In the genomic region with DNA sequence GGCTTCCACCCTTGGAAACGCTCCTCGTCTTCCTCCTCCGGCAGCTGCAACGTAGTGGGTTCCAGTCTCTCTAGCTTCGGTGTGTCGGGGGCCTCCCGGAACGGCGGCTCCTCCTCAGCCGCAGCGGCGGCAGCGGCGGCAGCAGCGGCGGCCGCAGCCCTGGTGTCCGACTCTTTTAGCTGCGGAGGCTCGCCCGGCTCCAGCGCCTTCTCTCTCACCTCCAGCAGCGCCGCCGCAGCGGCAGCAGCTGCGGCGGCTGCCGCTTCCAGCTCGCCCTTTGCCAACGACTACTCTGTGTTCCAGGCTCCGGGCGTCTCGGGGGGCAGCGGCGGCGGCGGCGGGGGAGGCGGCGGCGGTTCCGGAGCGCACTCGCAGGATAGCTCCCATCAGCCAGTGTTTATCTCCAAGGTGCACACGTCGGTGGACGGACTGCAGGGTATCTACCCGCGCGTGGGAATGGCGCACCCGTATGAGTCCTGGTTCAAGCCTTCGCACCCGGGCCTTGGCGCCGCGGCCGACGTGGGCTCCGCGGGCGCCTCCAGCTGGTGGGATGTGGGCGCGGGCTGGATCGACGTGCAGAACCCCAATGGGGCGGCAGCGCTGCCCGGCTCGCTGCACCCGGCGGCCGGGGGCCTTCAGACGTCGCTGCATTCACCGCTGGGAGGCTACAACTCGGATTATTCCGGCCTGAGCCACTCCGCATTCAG, we compare ENCODE assay signal across 8 mouse cellular contexts. TPM values are rescaled to one million over a fixed set of nuclear protein-coding genes. Genes with fewer than 3 reads are reported as not detected.
A peak's percentile ranks its signal among the peaks of the same experiment; 100 is the strongest.
DNase-seq lines count a peak whose midpoint lies in the region; ATAC-seq and TF ChIP-seq lines count a peak whose summit lies in the region.

No protein-coding gene starts in this region.

- no peak overlapping the region for H3K27ac ChIP-seq in heart, embryonic 11.5 days (ENCODE audit: low read depth, low read length)
- peak overlapping the region; percentile 66 for H3K27ac ChIP-seq in forebrain, embryonic 15.5 days (replicated peaks)
- no peak overlapping the region for H3K27ac ChIP-seq in limb, embryonic 14.5 days (replicated peaks; ENCODE audit: low read depth, low read length)
- no peak overlapping the region for H3K27ac ChIP-seq in small intestine, adult 2 months (ENCODE audit: insufficient read depth, low read depth, low read length)

- H3K4me3 ChIP-seq in heart, embryonic 11.5 days (ENCODE audit: low read depth, low read length), result peak overlapping the region; percentile 55
- peak overlapping the region; percentile 45; the same call in 1 of the 2 replicates for H3K4me3 ChIP-seq in G1E (ENCODE audit: low read depth, low read length)
- H3K4me3 ChIP-seq in forebrain, embryonic 15.5 days, result peak overlapping the region; percentile 50
- peak overlapping the region; percentile 42 for H3K4me3 ChIP-seq in limb, embryonic 14.5 days (replicated peaks; ENCODE audit: low read length)
- peak overlapping the region; percentile 40 for H3K4me3 ChIP-seq in small intestine, adult 2 months (ENCODE audit: low read depth, low read length)

- H3K36me3 ChIP-seq in heart, embryonic 11.5 days (ENCODE audit: control insufficient read depth, insufficient read depth, low read length), result no peaks in the 10 kb centered on the region
- no peaks in the 10 kb centered on the region for H3K36me3 ChIP-seq in G1E (replicated peaks)
- no peaks in the 10 kb centered on the region for H3K36me3 ChIP-seq in forebrain, embryonic 15.5 days
- H3K36me3 ChIP-seq in limb, embryonic 14.5 days (ENCODE audit: control insufficient read depth, insufficient read depth, low read length), result no peaks in the 10 kb centered on the region
- H3K36me3 ChIP-seq in small intestine, adult 2 months (ENCODE audit: control insufficient read depth, insufficient read depth, low read length), result no peaks in the 10 kb centered on the region

- no peak; the same call in 1 of the 2 replicates for ATAC-seq in heart, embryonic 11.5 days (replicated peaks; ENCODE audit: insufficient number of reproducible peaks, low FRiP score, low TSS enrichment)
- ATAC-seq in G1E (ENCODE audit: extremely low read depth, insufficient number of reproducible peaks, low FRiP score, poor library complexity, severe bottlenecking), result no peak
- peak; percentile 53 for ATAC-seq in forebrain, embryonic 15.5 days (replicated peaks)
- ATAC-seq in limb, embryonic 14.5 days (ENCODE audit: low FRiP score, low read depth), result 0 out of 2 replicates have a peak, but pooled peaks have one; percentile 24

- H3K4me1 ChIP-seq in heart, embryonic 11.5 days (ENCODE audit: control insufficient read depth, insufficient read depth, low read length), result peaks cover 13% of the 10 kb centered on the region; the same call in 1 of the 2 replicates
- no peaks in the 10 kb centered on the region for H3K4me1 ChIP-seq in G1E (ENCODE audit: insufficient read depth, low read depth, low read length)
- H3K4me1 ChIP-seq in forebrain, embryonic 15.5 days, result peaks cover 38% of the 10 kb centered on the region
- peaks cover 5% of the 10 kb centered on the region for H3K4me1 ChIP-seq in limb, embryonic 14.5 days (ENCODE audit: control insufficient read depth, insufficient read depth, low read length)
- peaks cover 16% of the 10 kb centered on the region for H3K4me1 ChIP-seq in small intestine, adult 2 months (ENCODE audit: control insufficient read depth, insufficient read depth, insufficient read length, low read length)

- H3K27me3 ChIP-seq in heart, embryonic 11.5 days (ENCODE audit: control insufficient read depth, insufficient read depth, low read length), result peaks cover 78% of the 10 kb centered on the region
- peaks cover 14% of the 10 kb centered on the region; the same call in 1 of the 2 replicates for H3K27me3 ChIP-seq in G1E (ENCODE audit: insufficient read depth, low read length)
- peaks cover 46% of the 10 kb centered on the region for H3K27me3 ChIP-seq in forebrain, embryonic 15.5 days
- H3K27me3 ChIP-seq in limb, embryonic 14.5 days (ENCODE audit: control insufficient read depth, insufficient read depth, low read length), result peaks cover 92% of the 10 kb centered on the region
- H3K27me3 ChIP-seq in small intestine, adult 2 months (ENCODE audit: control insufficient read depth, insufficient read depth, low read length), result peaks cover 57% of the 10 kb centered on the region

- peak overlapping the region; percentile 84 for H3K4me2 ChIP-seq in heart, embryonic 11.5 days
- H3K4me2 ChIP-seq in forebrain, embryonic 15.5 days (replicated peaks), result peak overlapping the region; percentile 76
- H3K4me2 ChIP-seq in limb, embryonic 14.5 days (replicated peaks; ENCODE audit: low read depth, low read length, severe bottlenecking), result peak overlapping the region; percentile 46

- WGBS in heart, embryonic 11.5 days (ENCODE audit: insufficient replicate concordance), result under 1% methylated on average over 79 of the region's 80 CpGs
- under 1% methylated on average over 78 of the region's 80 CpGs for WGBS in forebrain, embryonic 15.5 days
- under 1% methylated on average over 60 of the region's 80 CpGs for WGBS in limb, embryonic 14.5 days
- 2% methylated on average over 80 of the region's 80 CpGs for WGBS in small intestine, adult 2 months

- H3K9me3 ChIP-seq in heart, embryonic 11.5 days (replicated peaks; ENCODE audit: control insufficient read depth, low read length), result no peaks in the 10 kb centered on the region
- H3K9me3 ChIP-seq in G1E (replicated peaks), result peaks cover 29% of the 10 kb centered on the region
- H3K9me3 ChIP-seq in forebrain, embryonic 15.5 days, result no peaks in the 10 kb centered on the region
- H3K9me3 ChIP-seq in limb, embryonic 14.5 days (ENCODE audit: control insufficient read depth, low read length), result no peaks in the 10 kb centered on the region

- no peak for TF ChIP-seq CTCF in G1E (IDR thresholded peaks at IDR 0.05; ENCODE audit: low read depth, low read length)
- no peak for TF ChIP-seq CTCF in small intestine, adult 2 months (IDR thresholded peaks at IDR 0.05; ENCODE audit: extremely low read depth, insufficient read length, insufficient replicate concordance, low read depth, low read length)

- no peak for TF ChIP-seq POLR2A in limb, embryonic 14.5 days (IDR thresholded peaks at IDR 0.05; ENCODE audit: borderline replicate concordance, extremely low read depth, insufficient read depth, insufficient read length)
- no peak for TF ChIP-seq POLR2A in small intestine, adult 2 months (IDR thresholded peaks at IDR 0.05; ENCODE audit: low read depth, low read length)

- 0 out of 2 replicates have a peak overlapping the region, but pooled peaks have one; percentile 39 for H3K9ac ChIP-seq in heart, embryonic 11.5 days (ENCODE audit: low read depth, low read length)
- peak overlapping the region; percentile 42 for H3K9ac ChIP-seq in forebrain, embryonic 15.5 days (replicated peaks)
- H3K9ac ChIP-seq in limb, embryonic 14.5 days (ENCODE audit: low read depth, low read length, severe bottlenecking), result peak overlapping the region; percentile 43; the same call in 1 of the 2 replicates

- no peak for DNase-seq in heart, adult 8-10 months (ENCODE audit: low spot score)
- DNase-seq in G1E (ENCODE audit: low spot score), result no peak
- DNase-seq in limb, embryonic 14.5 days (ENCODE audit: low spot score), result no peak
- DNase-seq in left cerebral cortex, adult 18-20 months (ENCODE audit: low spot score in 2 of 2), result no peak
- no peak for DNase-seq in gastrocnemius, postnatal 25 days

RNA-seq across cellular contexts. Expression of gene Sp8, which starts 2.5 kb away (rescaled TPM):
- 0.07 and 0.14 TPM in 2 replicates for polyA plus RNA-seq in heart, embryonic 11.5 days (2014; fragmentation: Nextera tagmentation; extraction: Ambion mirVana)
- not detected for total RNA-seq in heart, adult 8-10 months (2022)
- not detected in 2 replicates for total RNA-seq in G1E (2014; fragmentation: Nextera tagmentation)
- 0.05 TPM in 1 of 2 replicates, not detected in the other for total RNA-seq in G1E (2017)
- not detected in 2 replicates for polyA plus RNA-seq in G1E (2012)
- polyA plus RNA-seq in forebrain, embryonic 15.5 days (2015; fragmentation: Nextera tagmentation; extraction: Ambion mirVana), result 15.4 and 15.8 TPM in 2 replicates
- polyA plus RNA-seq in limb, embryonic 14.5 days (2012; rRNA removed), result 1.7 and 2.0 TPM in 2 replicates
- polyA plus RNA-seq in limb, embryonic 14.5 days (2014; fragmentation: Nextera tagmentation; extraction: Ambion mirVana), result 3.8 and 4.1 TPM in 2 replicates
- polyA plus RNA-seq in small intestine, adult 2 months (2012; rRNA removed), result not detected in 2 replicates
- 1 to 10 TPM; 1.7 to 1.9 TPM for total RNA-seq in left cerebral cortex, adult 18-20 months (2021)
- not detected for total RNA-seq in gastrocnemius, postnatal 25 days (2021)

Comparison
In these comparisons a context has a peak if more than half of its experiments do, and no peak if none do; other contexts are left out.
1. ATAC-seq: peak in forebrain, embryonic 15.5 days (single experiment) and limb, embryonic 14.5 days (single experiment); none in heart, embryonic 11.5 days (single experiment) and G1E (single experiment).
2. Peak in every context shown above with its lines, with median percentiles within 50 percentile points of each other: H3K4me2 ChIP-seq, H3K4me3 ChIP-seq and H3K9ac ChIP-seq.